Mouse (Mus musculus): ENCODE results near the gene Dhx8.

Dhx8 gene

DNA sequence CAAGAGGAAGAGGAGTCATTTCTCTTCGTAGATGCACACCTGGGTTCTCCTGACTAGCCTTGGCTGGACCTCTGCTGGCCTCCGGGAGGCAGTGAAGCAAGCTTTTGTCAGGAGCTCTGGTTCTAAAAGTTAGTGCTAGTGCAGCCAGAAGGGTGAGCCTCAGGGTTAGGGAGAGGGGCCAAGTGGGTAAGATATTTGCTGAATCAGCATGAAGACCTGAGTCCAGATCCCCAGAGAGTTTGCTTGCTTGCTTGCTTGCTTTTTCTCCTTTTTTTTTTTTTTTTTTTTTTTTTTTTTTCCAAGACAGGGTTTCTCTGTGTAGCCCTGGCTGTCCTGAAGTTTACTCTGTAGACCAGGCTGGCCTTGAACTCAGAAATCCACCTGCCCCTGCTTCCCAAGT lies 64.6 kb downstream of the Dhx8 start:
- DNase-seq (ENCODE audit: extremely low read depth, low read depth, low spot score), result no peak

GRCm38 (mm10) chr11:101798083-101798482 lies 65.4 kb downstream of the Dhx8 start:
- peak; percentile 21 for DNase-seq (ENCODE audit: extremely low read depth, low read depth, low spot score)

DNA sequence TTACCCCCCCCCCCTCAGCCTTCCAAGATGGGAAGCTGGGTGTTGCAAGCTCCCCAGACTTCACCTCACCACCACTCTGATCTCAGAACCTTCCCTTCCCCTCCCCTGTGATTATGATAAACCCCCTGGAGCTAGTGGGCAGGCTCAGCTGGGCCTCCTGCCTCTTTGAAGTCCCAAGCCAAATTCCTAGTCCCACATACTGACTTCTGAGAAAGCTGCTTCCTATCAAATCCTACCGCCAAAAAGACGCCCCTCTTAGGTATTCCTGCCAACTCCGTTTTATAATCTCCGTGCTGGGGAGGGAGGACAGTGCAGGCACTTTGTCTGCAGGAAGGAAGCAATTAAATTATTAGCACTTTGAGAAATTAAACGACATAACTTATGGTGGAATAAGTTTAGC lies 68.7 kb downstream of the Dhx8 start:
- DNase-seq (ENCODE audit: extremely low read depth, low read depth, low spot score), result no peak

DNA sequence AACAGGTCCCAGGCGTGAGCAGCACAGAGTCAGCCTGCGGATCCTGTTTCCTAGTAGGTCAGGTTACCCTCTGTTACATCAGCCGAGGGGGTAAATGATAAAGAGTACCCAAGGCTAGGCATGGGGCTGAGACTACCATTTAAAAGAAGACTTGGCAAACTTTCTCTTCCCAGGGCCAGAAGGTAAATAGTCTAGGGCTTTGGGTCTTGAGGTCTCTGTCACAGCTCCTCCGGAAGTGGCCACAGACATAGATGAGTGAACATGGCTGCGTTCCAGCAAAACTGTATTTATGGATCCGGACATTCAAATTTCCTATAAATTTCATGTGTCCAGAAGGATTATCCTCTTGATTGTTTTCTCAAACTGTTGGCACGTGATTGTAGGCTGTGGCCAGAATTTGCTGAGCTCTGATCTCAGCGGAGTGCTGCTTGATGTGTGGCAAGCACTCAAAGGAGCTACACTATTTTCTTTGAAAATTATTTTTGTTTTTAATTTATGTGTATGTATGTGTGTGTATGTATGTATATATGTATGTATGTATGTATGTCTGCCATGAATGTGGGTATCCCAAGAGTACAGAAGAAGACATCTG lies 72.5 kb downstream of the Dhx8 start:
- DNase-seq (ENCODE audit: extremely low read depth, low read depth, low spot score), result no peak

DNA sequence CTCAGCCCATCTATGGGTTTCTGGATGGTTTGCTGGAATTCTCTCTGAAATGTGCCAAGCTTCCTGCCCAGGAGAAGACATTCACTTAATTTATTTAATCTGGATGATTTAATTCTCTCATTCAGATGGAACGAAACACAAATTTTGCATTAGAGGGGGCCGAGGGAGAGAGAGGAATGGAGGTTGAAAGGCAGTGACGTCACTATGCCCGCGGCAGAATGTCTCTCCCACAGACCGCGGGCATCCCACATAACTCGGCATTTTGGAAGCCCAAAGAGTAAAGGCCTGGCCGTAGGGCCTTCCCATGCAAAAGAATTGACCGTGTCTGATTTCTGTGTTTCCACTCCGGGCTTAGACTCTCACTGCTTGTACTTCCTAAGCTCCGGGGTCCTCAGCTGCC lies 74.0 kb downstream of the Dhx8 start:
- no peak for DNase-seq (ENCODE audit: extremely low read depth, low read depth, low spot score)

DNA sequence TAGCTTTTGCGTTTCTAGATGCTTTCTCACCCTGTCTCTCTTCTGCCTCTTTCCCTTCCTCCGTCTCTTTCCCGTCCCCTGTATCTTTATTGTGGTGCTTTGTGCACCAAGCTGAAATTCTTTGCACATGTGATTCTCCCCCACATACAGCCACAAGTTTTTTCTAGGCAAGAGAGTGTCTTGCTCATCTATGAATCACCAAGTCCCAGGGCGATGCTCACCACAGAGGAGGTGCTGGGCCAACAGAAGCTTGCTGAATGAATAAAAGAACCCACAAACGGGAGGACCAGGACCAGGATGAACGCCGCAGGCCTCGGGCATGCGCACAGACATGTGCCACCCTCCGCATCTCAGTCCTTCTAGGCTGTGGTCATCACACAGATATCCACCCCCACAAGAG lies 74.5 kb downstream of the Dhx8 start:
- no peak for DNase-seq (ENCODE audit: extremely low read depth, low read depth, low spot score)

GRCm38 (mm10) chr11:101809060-101809828 lies 76.5 kb downstream of the Dhx8 start:
- no peak for DNase-seq (ENCODE audit: extremely low read depth, low read depth, low spot score)

GRCm38 (mm10) chr11:101813259-101813658 lies 80.5 kb downstream of the Dhx8 start:
- DNase-seq (ENCODE audit: extremely low read depth, low read depth, low spot score), result no peak

DNA sequence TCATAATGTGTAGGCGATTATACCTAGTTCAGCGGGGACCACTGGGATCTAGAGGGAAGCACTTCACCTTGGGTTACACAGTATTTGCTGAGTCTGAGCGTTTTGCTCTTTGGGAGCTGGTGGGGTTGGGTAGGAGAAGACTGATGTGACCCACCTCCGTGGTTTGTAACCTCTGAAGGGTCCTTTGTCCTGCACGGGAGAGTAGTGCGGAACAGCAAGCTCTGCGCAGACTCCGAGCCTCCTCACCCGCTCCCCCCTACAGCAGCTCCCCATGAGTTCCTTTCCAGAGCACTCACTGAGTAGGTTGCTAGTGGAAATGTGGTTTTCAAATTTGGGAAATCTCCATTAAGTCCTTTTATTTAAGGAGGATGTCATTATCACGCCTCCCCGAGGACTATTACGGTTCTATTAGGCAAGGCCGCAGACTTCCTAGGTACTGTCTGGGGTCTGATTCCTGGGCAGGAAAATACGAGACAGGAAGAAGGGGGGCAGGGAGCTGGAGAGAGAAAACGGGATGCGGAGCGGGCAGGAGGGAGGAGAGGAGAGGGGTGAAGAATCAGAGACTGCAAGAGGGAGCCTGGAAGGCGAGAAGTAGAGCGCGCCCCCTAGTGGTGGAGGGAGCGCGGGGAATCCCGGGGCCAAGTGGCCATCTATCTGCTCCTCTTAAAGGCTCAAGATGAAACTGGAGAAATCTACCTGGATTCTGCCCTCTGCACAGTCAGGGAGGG lies 81.8 kb downstream of the Dhx8 start:
- no peak for DNase-seq (ENCODE audit: extremely low read depth, low read depth, low spot score)

- no peak for DNase-seq (ENCODE audit: extremely low read depth, low read depth, low spot score)
Measured at GRCm38 (mm10) chr11:101815103-101816085, 82.7 kb downstream of the Dhx8 start.
